Mouse (Mus musculus) lung, postnatal 10 days (tissue): Measurements from ENCODE around the gene Ndufc2.

Experiments
- DNase-seq: peaks from one replicate; pipeline ENCODE4 v3.0.0; 2021

Ndufc2 gene

GRCm38 (mm10) chr7:97399960-97400715 lies at the start of gene Ndufc2:
Ndufc2 (plus strand) TSS chr7:97400003.
- peak; percentile 84 for DNase-seq

- no peak for DNase-seq
These were observed 48.9 kb upstream of the Ndufc2 start for GRCm38 (mm10) chr7:97350891-97351290.

DNA sequence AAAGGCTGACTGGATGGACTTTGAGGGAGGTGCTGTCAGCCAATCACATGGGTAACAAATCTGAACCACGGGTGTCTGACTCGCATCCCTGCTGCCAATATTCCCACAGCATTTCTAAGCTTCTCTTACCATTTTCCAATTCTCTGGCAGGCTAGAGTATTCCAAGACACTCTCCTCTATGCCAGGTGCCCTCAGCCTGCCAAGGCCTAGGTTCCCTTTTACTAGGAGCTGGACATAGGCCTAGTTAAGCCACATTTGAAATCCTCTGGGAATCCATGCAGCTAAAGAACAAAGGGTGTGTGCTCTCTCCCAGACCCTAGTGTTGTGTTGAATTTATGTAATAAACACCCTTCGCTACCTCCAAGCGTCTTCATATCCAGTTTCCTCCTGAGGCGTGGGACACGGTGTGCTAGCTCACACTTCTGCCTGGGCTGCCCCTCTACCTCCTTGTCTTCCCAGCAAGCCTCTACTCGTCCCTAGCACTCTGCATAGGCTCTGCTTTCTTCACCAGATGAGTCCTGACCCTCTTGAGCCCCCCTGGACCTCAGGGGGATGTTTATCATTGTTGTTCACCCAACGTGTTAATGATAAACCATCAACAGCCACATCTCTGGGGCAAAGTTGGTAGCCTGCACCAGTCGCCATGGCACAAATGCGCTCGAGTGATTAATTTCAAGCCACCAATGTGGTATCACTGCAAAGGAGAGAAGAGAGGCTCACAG lies 47.9 kb upstream of the Ndufc2 start:
- no peak for DNase-seq

DNA sequence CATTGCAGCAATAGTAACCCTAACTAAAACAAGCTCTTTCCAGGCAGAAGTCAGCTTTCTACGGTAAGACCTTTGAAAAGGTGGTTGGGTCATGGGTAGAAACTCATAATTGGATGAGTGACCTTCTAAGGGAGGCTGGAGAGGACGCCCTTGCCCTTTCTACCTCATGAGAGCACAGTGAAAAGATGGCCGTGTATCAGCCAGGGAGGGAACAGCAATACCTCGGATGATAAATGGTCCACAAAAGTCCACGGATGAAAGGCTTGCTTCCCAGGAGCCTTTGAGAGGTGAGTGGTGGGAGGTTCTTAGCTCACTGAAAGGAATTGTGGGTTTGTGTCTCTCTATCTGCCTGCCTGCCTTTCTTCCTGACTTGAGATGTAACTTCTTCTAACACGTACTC lies 46.4 kb upstream of the Ndufc2 start:
- no peak for DNase-seq

GRCm38 (mm10) chr7:97355068-97355841 lies 44.5 kb upstream of the Ndufc2 start:
- peak; percentile 73 for DNase-seq

- DNase-seq = peak; percentile 57
These were observed 43.5 kb upstream of the Ndufc2 start for GRCm38 (mm10) chr7:97356253-97356652.

DNA sequence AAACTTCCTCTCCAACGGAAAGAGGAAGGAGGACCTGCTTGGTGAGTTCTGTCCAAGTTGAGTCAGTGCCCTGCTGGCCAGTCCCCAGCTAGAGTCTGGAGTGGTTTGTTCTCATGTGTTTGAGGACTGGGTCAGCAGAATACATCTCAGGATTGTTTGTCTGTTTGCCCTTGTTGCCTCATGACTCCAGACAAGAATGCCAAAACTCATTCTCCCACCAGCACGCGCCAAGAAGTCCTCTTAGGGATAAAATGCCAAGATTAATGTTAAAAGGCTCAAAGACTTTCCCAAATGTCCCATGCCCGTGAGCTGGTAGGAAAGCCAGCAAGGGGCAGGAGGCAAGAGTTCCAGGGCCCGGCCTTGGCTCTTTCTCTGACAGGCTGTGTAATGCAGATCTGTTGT lies 42.9 kb upstream of the Ndufc2 start:
- DNase-seq = peak; percentile 82

GRCm38 (mm10) chr7:97357840-97358239 lies 42.0 kb upstream of the Ndufc2 start:
- DNase-seq = no peak

GRCm38 (mm10) chr7:97358347-97358746 lies 41.5 kb upstream of the Ndufc2 start:
- no peak for DNase-seq

DNA sequence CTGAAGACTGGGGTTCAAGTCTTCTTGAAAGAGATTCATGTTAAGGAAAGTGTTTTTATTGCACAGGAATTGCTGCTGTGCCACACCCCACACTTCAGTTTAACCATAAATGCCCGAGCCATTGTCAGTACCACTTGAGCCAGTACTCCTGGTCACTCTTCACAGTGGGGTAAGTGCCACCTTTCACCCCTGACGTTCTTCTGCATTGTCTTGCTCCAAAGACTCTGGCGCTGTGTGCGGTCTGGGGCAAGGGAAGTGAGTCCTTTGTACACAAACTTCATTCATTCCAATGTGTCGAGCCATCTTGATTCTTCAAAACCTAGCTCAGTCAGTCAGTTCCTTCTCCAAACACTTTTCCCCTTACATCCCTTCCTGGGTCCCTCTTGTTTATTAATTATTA lies 39.6 kb upstream of the Ndufc2 start:
- no peak for DNase-seq

GRCm38 (mm10) chr7:97360955-97361354 lies 38.8 kb upstream of the Ndufc2 start:
- no peak for DNase-seq

DNA sequence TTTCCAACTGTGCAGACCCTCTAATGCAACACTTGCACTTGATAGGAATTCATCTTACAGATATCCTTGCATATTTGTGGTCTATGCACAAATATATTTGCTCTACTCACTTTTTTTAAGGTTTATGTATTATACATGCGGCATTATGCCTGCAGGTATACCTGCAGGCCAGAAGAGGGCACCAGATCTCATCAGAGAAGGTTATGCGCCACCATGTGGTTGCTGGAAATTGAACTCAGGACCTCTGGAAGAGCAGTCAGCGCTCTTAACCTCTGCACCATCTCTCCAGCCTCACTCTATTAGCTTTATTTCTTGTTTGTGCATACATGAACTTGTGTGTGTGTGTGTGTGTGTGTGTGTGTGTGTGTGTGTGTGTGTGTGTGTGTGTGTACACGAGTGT lies 38.3 kb upstream of the Ndufc2 start:
- peak; percentile 62 for DNase-seq

GRCm38 (mm10) chr7:97365887-97366286 lies 33.9 kb upstream of the Ndufc2 start:
- DNase-seq = no peak

DNA sequence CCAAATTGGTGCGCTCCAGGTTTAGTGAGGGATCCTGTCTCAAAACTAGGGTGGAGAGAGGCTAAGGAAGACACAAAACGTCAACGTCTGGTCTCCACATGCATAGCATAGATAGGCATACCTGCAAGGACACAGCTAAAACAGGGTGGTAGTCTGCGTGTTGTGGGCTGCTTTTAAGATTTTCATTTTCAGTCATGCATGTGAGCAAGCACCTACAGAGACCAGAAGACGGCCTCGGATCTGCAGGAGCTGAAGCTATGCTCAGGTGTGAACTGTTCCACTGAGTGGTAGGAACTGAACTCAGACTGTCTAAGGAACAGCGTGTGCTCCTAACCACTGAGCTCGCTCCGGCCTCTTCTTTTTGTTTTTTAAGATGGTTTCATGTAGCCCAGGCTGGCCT lies 24.7 kb upstream of the Ndufc2 start:
- DNase-seq = no peak

DNA sequence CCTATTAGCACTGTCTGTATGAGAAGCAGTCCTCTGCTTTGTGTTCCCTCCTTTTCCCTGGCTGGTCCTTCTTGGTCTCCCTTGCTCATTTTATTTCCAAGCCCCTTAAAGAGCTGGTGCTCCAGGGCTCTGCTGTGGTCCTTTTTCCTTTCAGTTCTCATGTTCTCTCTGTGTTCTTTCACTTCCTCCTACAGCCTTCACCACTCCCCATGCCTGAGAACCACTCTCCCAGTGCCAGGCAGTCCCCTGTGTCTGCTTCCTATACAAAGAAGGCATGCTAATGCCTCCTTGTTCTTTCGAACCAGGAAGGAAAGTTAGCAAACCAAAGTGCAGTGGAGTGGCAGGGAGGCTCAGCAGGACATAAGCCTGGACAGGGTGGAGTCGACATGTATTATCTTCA lies 23.9 kb upstream of the Ndufc2 start:
- no peak for DNase-seq

DNA sequence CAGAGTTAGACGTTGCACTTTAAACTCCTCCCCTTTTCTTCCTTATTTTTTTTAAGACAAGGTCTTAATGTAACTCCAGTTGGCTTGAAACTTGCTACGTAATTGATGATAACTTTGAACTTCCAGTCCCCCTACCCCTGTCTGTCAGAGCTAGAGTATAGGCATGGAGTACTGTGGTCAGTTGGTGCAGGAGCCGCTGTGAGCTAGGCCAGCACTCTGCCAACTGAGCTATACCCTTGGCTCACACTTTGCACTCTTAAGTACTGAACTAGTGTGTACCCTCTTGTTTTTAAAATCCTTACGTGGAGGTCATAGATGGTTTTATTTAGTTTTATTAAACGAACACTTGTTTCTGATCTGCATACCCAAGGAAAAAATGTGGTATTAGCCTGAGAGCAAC lies 20.5 kb upstream of the Ndufc2 start:
- DNase-seq = no peak

GRCm38 (mm10) chr7:97380500-97381123 lies 19.2 kb upstream of the Ndufc2 start:
- DNase-seq = no peak

DNA sequence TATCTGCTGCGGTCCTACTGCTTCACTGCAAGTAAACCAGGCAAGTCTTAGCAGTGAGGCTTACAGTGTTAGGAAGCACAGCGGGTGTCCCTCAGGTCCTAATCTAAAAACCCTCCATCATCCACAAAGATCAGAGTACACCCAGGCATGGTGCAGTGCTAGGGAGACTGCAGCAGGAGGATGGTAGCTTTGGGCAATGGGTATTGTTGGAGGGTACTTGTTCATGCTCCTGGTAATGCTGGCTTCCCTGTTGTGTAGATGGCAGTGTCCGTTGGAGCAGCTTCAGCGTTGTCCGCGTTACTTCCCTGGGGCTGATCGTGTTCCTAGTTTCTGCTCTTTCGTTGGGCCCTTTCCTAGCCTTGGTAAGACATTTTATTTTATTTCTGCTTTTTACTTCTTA lies 17.1 kb upstream of the Ndufc2 start:
- no peak for DNase-seq

DNA sequence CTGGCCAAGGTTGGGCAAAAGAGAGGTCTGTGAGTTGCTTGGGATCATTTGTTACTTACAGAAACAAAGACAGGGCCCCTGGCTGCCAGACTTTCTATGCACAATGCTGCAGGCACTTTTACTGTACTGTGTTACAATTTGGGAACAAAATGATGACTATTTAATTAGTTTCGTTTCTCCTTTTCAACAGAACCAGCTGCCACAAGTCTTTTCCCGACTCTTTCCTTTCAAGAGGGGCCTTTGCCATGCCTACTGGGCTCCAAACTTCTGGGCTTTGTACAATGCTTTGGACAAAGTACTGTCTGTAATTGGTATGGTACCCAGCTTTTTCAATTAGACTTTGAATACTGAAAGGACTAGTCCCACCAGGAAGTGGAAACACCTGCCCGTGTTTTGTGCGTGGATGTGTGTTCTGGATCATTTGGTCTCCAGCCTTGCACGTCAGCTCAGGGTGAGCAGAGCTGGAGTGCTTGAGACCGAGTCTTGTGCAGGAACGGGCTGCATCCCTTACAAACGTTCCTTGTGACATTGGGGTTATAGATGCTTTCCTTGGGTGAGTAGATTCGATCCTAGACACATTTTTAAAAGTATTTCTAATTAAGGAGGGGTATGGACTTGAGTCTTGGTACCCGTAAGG lies 16.2 kb upstream of the Ndufc2 start:
- DNase-seq = no peak

- peak; percentile 35 for DNase-seq
These were observed 13.5 kb upstream of the Ndufc2 start for GRCm38 (mm10) chr7:97386106-97386805.

DNA sequence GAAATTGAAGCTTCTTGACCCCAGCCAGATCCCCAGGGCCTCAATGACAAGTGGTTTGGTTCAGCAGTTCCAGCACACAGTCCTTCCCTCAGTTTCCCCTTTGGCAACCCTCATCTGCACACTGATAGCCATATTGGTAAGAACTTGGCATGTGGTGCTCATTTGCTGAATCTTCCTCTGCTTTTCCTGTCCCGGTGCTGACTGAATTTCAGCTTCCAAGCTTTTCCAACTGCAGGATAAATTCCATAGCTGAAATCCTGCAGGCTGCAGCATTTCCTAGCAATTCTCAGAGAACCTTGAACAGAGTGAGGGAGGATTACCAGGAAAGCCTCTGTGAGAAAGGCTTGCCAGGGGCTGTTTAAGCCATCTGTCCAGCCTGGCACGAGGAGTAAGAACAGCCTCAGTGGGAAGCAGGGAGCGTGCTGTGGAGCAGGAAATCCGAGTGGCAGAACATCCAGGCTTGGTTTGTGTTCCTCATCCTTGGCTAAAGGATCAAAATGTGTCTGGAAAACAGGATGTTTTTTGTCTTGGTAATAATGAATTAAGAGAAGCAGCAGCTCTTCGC lies 12.9 kb upstream of the Ndufc2 start:
- no peak for DNase-seq
